Comparison of ENCODE assay signal across 9 mouse cellular contexts in the genomic region with DNA sequence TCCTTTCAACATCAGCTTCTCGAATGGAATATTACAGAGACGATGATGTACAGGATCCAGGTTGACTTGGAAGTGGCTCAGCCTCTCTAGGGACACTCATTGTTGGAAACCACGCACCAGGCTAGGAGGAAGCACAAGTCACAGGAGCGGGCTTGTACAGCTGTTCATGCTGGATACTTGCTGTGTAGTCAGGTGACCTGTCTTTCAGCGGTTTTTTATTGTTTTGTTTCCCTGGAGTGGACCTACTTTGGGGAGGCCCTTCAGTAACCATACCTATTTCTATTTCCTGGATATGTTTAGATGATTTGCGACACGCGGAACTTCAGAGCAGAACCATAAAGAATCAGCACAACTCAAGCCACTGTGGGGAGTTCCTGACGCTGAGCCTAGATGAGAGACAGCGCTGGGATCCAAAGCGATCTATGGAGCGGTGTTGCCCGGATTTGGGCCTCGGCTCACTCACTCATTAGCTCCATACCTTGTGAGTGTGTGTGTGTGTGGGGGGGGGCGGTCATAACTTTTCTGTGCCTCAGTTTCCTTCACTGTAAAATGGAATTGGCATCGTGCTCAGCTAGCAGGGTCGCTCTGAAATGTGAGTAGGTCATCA. TPM values are rescaled to one million over a fixed set of nuclear protein-coding genes. Genes with fewer than 3 reads are reported as not detected.
DNase-seq lines count a peak whose midpoint lies in the region; ATAC-seq and TF ChIP-seq lines count a peak whose summit lies in the region.
"Had no signal": no experiment of that assay in that cellular context is flagged by ENCODE, and none has a peak within 500 bp of the region (broad histone marks: within the 10 kb centered on the region; RNA-seq: fewer than 3 reads in every experiment).

No protein-coding gene starts in this region.

- ATAC-seq in frontal cortex, adult (ENCODE audit: low TSS enrichment): 0 out of 2 replicates have a peak, but pooled peaks have one; percentile 11
- ATAC-seq in forebrain, embryonic 12.5 days (ENCODE audit: low FRiP score): peak; percentile 60
- peak; percentile 65; the same call in 1 of the 2 replicates for ATAC-seq in limb, embryonic 12.5 days (ENCODE audit: insufficient number of reproducible peaks, insufficient read depth, low FRiP score, low TSS enrichment, low read depth)

- no peak for TF ChIP-seq CTCF in E14TG2a.4 (conservative IDR thresholded peaks at IDR 0.05; ENCODE audit: low read length)

- no peak for DNase-seq in frontal cortex, adult 2 months (ENCODE audit: extremely low spot score in 1 of 2, low spot score in 1 of 2)
- no peak for DNase-seq in left cerebral cortex, adult 11 months (ENCODE audit: low spot score)
- no peak for DNase-seq in spleen, adult 12 weeks (ENCODE audit: low spot score)

- H3K79me2 ChIP-seq in myocyte (ENCODE audit: control insufficient read depth, insufficient read depth): peaks cover 8% of the 10 kb centered on the region

- no peak for TF ChIP-seq POLR2A in myocyte (IDR thresholded peaks at IDR 0.05; ENCODE audit: insufficient read length, low read depth)

- H3K4me3 ChIP-seq in E14TG2a.4 (replicated peaks; ENCODE audit: low read length): peak overlapping the region; percentile 89
- peak overlapping the region; percentile 68 for H3K4me3 ChIP-seq in forebrain, embryonic 12.5 days (replicated peaks)
- H3K4me3 ChIP-seq in limb, embryonic 12.5 days (replicated peaks): peak overlapping the region; percentile 64
- peak overlapping the region; percentile 48 for H3K4me3 ChIP-seq in myocyte

- peak overlapping the region; percentile 80 for H3K4me2 ChIP-seq in forebrain, embryonic 12.5 days
- H3K4me2 ChIP-seq in limb, embryonic 12.5 days: peak overlapping the region; percentile 79
- H3K4me2 ChIP-seq in myocyte (ENCODE audit: low read depth): peak overlapping the region; percentile 76

- H3K9ac ChIP-seq in forebrain, embryonic 12.5 days: peak overlapping the region; percentile 80
- peak overlapping the region; percentile 73 for H3K9ac ChIP-seq in limb, embryonic 12.5 days (replicated peaks)

- peak overlapping the region; percentile 49 for H3ac ChIP-seq in myocyte (ENCODE audit: control insufficient read depth, insufficient read length)

- peaks cover 57% of the 10 kb centered on the region for H3K4me1 ChIP-seq in E14TG2a.4 (replicated peaks; ENCODE audit: low read depth, low read length)
- H3K4me1 ChIP-seq in forebrain, embryonic 12.5 days: peaks cover 12% of the 10 kb centered on the region
- peaks cover 11% of the 10 kb centered on the region; the same call in 1 of the 2 replicates for H3K4me1 ChIP-seq in limb, embryonic 12.5 days (replicated peaks)

- H3K27me3 ChIP-seq in E14TG2a.4 (ENCODE audit: insufficient read depth, low read length) (peaks cover 23% of the 10 kb centered on the region), myocyte (ENCODE audit: control insufficient read depth, insufficient read depth, insufficient read length) (no peaks in the 10 kb centered on the region)
- H3K27me3 ChIP-seq in forebrain, embryonic 12.5 days: peaks cover 17% of the 10 kb centered on the region; the same call in 1 of the 2 replicates
- peaks cover 28% of the 10 kb centered on the region for H3K27me3 ChIP-seq in limb, embryonic 12.5 days
- H3K27me3 ChIP-seq: Patski had no signal

- H3K9me3 ChIP-seq in E14TG2a.4 (ENCODE audit: low read length): peaks cover 7% of the 10 kb centered on the region
- no peaks in the 10 kb centered on the region for H3K9me3 ChIP-seq in forebrain, embryonic 12.5 days
- H3K9me3 ChIP-seq in limb, embryonic 12.5 days: no peaks in the 10 kb centered on the region

- peaks cover 34% of the 10 kb centered on the region for H3K36me3 ChIP-seq in E14TG2a.4 (ENCODE audit: insufficient read depth, low read length)
- peaks cover 6% of the 10 kb centered on the region; the same call in 1 of the 2 replicates for H3K36me3 ChIP-seq in forebrain, embryonic 12.5 days (replicated peaks)
- H3K36me3 ChIP-seq in limb, embryonic 12.5 days: no peaks in the 10 kb centered on the region
- peaks cover 9% of the 10 kb centered on the region for H3K36me3 ChIP-seq in myocyte (ENCODE audit: control insufficient read depth, insufficient read depth)

- H3K27ac ChIP-seq in forebrain, embryonic 12.5 days: no peak overlapping the region
- no peak overlapping the region for H3K27ac ChIP-seq in limb, embryonic 12.5 days

- 21% methylated on average over 17 of the region's 17 CpGs for WGBS in forebrain, embryonic 12.5 days
- WGBS in limb, embryonic 12.5 days: 22% methylated on average over 17 of the region's 17 CpGs

TF ChIP-seq in myocyte, 11 proteins besides CTCF, POLR2A, EP300 and RAD21:
- no peak for TF ChIP-seq E2F4 (IDR thresholded peaks at IDR 0.05; ENCODE audit: insufficient read depth)
- no peak for TF ChIP-seq TCF3 (IDR thresholded peaks at IDR 0.05; ENCODE audit: insufficient read length, low read depth)
- peak in 2 of 3 experiments; percentile 54 to 69 for TF ChIP-seq MYOD1 (IDR thresholded peaks at IDR 0.05; ENCODE audit: control insufficient read depth in 1 of 3, insufficient read length in 2 of 3, low read depth in 2 of 3)
- no peak for TF ChIP-seq REST (IDR thresholded peaks at IDR 0.05; ENCODE audit: insufficient read depth, insufficient read length)
- TF ChIP-seq USF1 (IDR thresholded peaks at IDR 0.05; ENCODE audit: low read depth): peak; percentile 16
- TF ChIP-seq MYOG (IDR thresholded peaks at IDR 0.05; ENCODE audit: control insufficient read depth in 1 of 3, insufficient read depth in 1 of 3, insufficient read length in 2 of 3, low read depth in 2 of 3): peak in 1 of 3 experiments; percentile 40

RNA-seq across cellular contexts. Expression of a gene that starts 0.5 kb away (rescaled TPM):
- 91.2 and 95.2 TPM in 2 replicates for polyA plus RNA-seq in frontal cortex, adult 2 months (2012; rRNA removed)
- 12.0 and 12.9 TPM in 2 replicates for polyA plus RNA-seq in forebrain, embryonic 12.5 days (2016; fragmentation: Nextera tagmentation; extraction: Ambion mirVana)
- 7.5 and 8.6 TPM in 2 replicates for polyA plus RNA-seq in limb, embryonic 12.5 days (2016; fragmentation: Nextera tagmentation; extraction: Ambion mirVana)
- polyA plus RNA-seq in myocyte (2012; fragmentation: generic; extraction: Trizol): 21.7 TPM

RNA-seq across cellular contexts. Expression of a gene that starts 23.5 kb away (rescaled TPM):
- polyA plus RNA-seq in frontal cortex, adult 2 months (2012; rRNA removed): 15.5 and 19.7 TPM in 2 replicates
- polyA plus RNA-seq in forebrain, embryonic 12.5 days (2016; fragmentation: Nextera tagmentation; extraction: Ambion mirVana): 15.3 and 15.6 TPM in 2 replicates
- not detected in 2 replicates for polyA plus RNA-seq in limb, embryonic 12.5 days (2016; fragmentation: Nextera tagmentation; extraction: Ambion mirVana)
- not detected for polyA plus RNA-seq in myocyte (2012; fragmentation: generic; extraction: Trizol)
- polyA plus RNA-seq: Patski had no signal

RNA-seq across cellular contexts. Expression of a gene that starts 38.5 kb away (rescaled TPM):
- 3.3 TPM in 2 replicates for polyA plus RNA-seq in frontal cortex, adult 2 months (2012; rRNA removed)
- 3.0 and 3.2 TPM in 2 replicates for polyA plus RNA-seq in forebrain, embryonic 12.5 days (2016; fragmentation: Nextera tagmentation; extraction: Ambion mirVana)
- 11.5 and 11.9 TPM in 2 replicates for polyA plus RNA-seq in limb, embryonic 12.5 days (2016; fragmentation: Nextera tagmentation; extraction: Ambion mirVana)
- polyA plus RNA-seq in myocyte (2012; fragmentation: generic; extraction: Trizol): not detected
- polyA plus RNA-seq: Patski had no signal

Comparison
In these comparisons a context has a peak if more than half of its experiments do, and no peak if none do; other contexts are left out.
1. ATAC-seq: peak in every context shown above with its lines; median percentile 65 in limb, embryonic 12.5 days; 60 in forebrain, embryonic 12.5 days; 11 in frontal cortex, adult.
2. RNA of a gene that starts 23.5 kb away (polyA plus RNA-seq): 15.3 to 15.6 TPM in forebrain, embryonic 12.5 days and 15.5 to 19.7 TPM in frontal cortex, adult 2 months; not detected in limb, embryonic 12.5 days and not detected in myocyte (single experiment); every median in the first group is over 10 times any median in the second.
3. Peak in every context shown above with its lines, with median percentiles within 50 percentile points of each other: H3K4me3 ChIP-seq and H3K4me2 ChIP-seq.